Mouse (Mus musculus): Measurements from ENCODE around the gene Scoc. TPM values are rescaled to one million over a fixed set of nuclear protein-coding genes. Genes with fewer than 3 reads are reported as not detected.
"Not testable (repeated sequence)": the region's sequence is repeated elsewhere in the genome, so short reads cannot be mapped to it uniquely, and the experiment has no call there.

Gene Scoc
- total and polyA plus RNA-seq, 2 experiments from 2014 or later, result 447 to 475 TPM

- H3K4me3 ChIP-seq (ENCODE audit: low read depth, low read length), result peak overlapping the region; percentile 94
- H3K4me1 ChIP-seq (ENCODE audit: insufficient read depth), result peaks cover 18% of the 10 kb centered on the region
- H3K9me3 ChIP-seq (ENCODE audit: low read length), result no peaks in the 10 kb centered on the region
- peak overlapping the region; percentile 95 for H3K9ac ChIP-seq
- WGBS, result 1% methylated on average over 29 of the region's 29 CpGs
- no peaks in the 10 kb centered on the region for H3K27me3 ChIP-seq (ENCODE audit: insufficient read depth, low read length)
- peak overlapping the region; percentile 67 for H3K4me2 ChIP-seq (ENCODE audit: low read depth)
- H3K36me3 ChIP-seq (ENCODE audit: insufficient read depth), result peaks cover 9% of the 10 kb centered on the region; the same call in 1 of the 2 replicates
- TF ChIP-seq CTCF (IDR thresholded peaks at IDR 0.05; ENCODE audit: low read depth), result no peak
- peak overlapping the region; percentile 96 for H3K27ac ChIP-seq (ENCODE audit: low read depth, low read length)
- ATAC-seq (no peak), DNase-seq (no peak)
Measured at GRCm38 (mm10) chr8:83441656-83442242, 16.4 kb downstream of the Scoc start.

GRCm38 (mm10) chr8:83437077-83437476, 21.1 kb downstream of the Scoc start:
- no peak overlapping the region for H3K27ac ChIP-seq (ENCODE audit: low read depth, low read length)
- H3K36me3 ChIP-seq (ENCODE audit: insufficient read depth), result peaks cover 28% of the 10 kb centered on the region
- H3K9me3 ChIP-seq (ENCODE audit: low read length), result no peaks in the 10 kb centered on the region
- no peak for ATAC-seq
- WGBS, result 91% methylated on average over 1 of the region's 1 CpGs
- H3K4me3 ChIP-seq (ENCODE audit: low read depth, low read length), result no peak overlapping the region
- no peak overlapping the region for H3K4me2 ChIP-seq (ENCODE audit: low read depth)
- no peaks in the 10 kb centered on the region for H3K27me3 ChIP-seq (ENCODE audit: insufficient read depth, low read length)
- TF ChIP-seq CTCF (IDR thresholded peaks at IDR 0.05; ENCODE audit: low read depth), result no peak
- peaks cover 13% of the 10 kb centered on the region for H3K4me1 ChIP-seq (ENCODE audit: insufficient read depth)
- H3K9ac ChIP-seq, result no peak overlapping the region
- DNase-seq, result no peak

- DNase-seq, result no peak
- H3K9me3 ChIP-seq (ENCODE audit: low read length), result no peaks in the 10 kb centered on the region
- no peak overlapping the region for H3K9ac ChIP-seq
- H3K4me3 ChIP-seq (ENCODE audit: low read depth, low read length), result no peak overlapping the region
- no peak overlapping the region for H3K4me2 ChIP-seq (ENCODE audit: low read depth)
- H3K4me1 ChIP-seq (ENCODE audit: insufficient read depth), result no peaks in the 10 kb centered on the region
- 62% methylated on average over 4 of the region's 4 CpGs for WGBS
- no peak for TF ChIP-seq CTCF (IDR thresholded peaks at IDR 0.05; ENCODE audit: low read depth)
- ATAC-seq, result no peak
- H3K36me3 ChIP-seq (ENCODE audit: insufficient read depth), result peaks cover 14% of the 10 kb centered on the region
- no peaks in the 10 kb centered on the region for H3K27me3 ChIP-seq (ENCODE audit: insufficient read depth, low read length)
- H3K27ac ChIP-seq (ENCODE audit: low read depth, low read length), result no peak overlapping the region
Measured at GRCm38 (mm10) chr8:83429071-83429524, 29.1 kb downstream of the Scoc start.

- not testable (repeated sequence) for H3K4me3 ChIP-seq (ENCODE audit: low read depth, low read length); H3K27ac ChIP-seq (ENCODE audit: low read depth, low read length); ATAC-seq; H3K9me3 ChIP-seq (ENCODE audit: low read length); H3K9ac ChIP-seq; H3K4me2 ChIP-seq (ENCODE audit: low read depth); H3K27me3 ChIP-seq (ENCODE audit: insufficient read depth, low read length); H3K4me1 ChIP-seq (ENCODE audit: insufficient read depth); DNase-seq; H3K36me3 ChIP-seq (ENCODE audit: insufficient read depth)
- 91% methylated on average over 3 of the region's 3 CpGs for WGBS
Measured at GRCm38 (mm10) chr8:83428621-83429020, 29.6 kb downstream of the Scoc start.

- ATAC-seq (no peak), DNase-seq (no peak)
- Histone ChIP-seq H3K36me3 (ENCODE audit: insufficient read depth) (peaks cover 4% of the 10 kb centered on the region; the same call in 1 of the 2 replicates), H3K4me2 (ENCODE audit: low read depth) (no peak overlapping the region), H3K27me3 (ENCODE audit: insufficient read depth, low read length) (no peaks in the 10 kb centered on the region), H3K9ac (no peak overlapping the region), H3K27ac (ENCODE audit: low read depth, low read length) (no peak overlapping the region), H3K4me1 (ENCODE audit: insufficient read depth) (no peaks in the 10 kb centered on the region), H3K4me3 (ENCODE audit: low read depth, low read length) (no peak overlapping the region), H3K9me3 (ENCODE audit: low read length) (no peaks in the 10 kb centered on the region)
- 79% methylated on average over 7 of the region's 7 CpGs for WGBS
- no peak for TF ChIP-seq CTCF (IDR thresholded peaks at IDR 0.05; ENCODE audit: low read depth)
Measured at GRCm38 (mm10) chr8:83426949-83427348, 31.2 kb downstream of the Scoc start.

GRCm38 (mm10) chr8:83426104-83426759, 32.0 kb downstream of the Scoc start:
- Histone ChIP-seq H3K4me2 (ENCODE audit: low read depth) (no peak overlapping the region), H3K9me3 (ENCODE audit: low read length) (no peaks in the 10 kb centered on the region), H3K9ac (no peak overlapping the region), H3K4me1 (ENCODE audit: insufficient read depth) (no peaks in the 10 kb centered on the region), H3K36me3 (ENCODE audit: insufficient read depth) (peaks cover 4% of the 10 kb centered on the region; the same call in 1 of the 2 replicates), H3K27me3 (ENCODE audit: insufficient read depth, low read length) (no peaks in the 10 kb centered on the region), H3K4me3 (ENCODE audit: low read depth, low read length) (no peak overlapping the region), H3K27ac (ENCODE audit: low read depth, low read length) (no peak overlapping the region)
- DNase-seq (no peak), ATAC-seq (no peak)
- 84% methylated on average over 11 of the region's 11 CpGs for WGBS
- no peak for TF ChIP-seq CTCF (IDR thresholded peaks at IDR 0.05; ENCODE audit: low read depth)

GRCm38 (mm10) chr8:83425202-83425601, 33.0 kb downstream of the Scoc start:
- 89% methylated on average over 6 of the region's 6 CpGs for WGBS

More at GRCm38 (mm10) chr8:83425202-83425601, 33.0 kb downstream of the Scoc start:
- Histone ChIP-seq H3K9me3 (ENCODE audit: low read length) (no peaks in the 10 kb centered on the region), H3K4me1 (ENCODE audit: insufficient read depth) (no peaks in the 10 kb centered on the region), H3K4me2 (ENCODE audit: low read depth) (no peak overlapping the region), H3K36me3 (ENCODE audit: insufficient read depth) (peaks cover 4% of the 10 kb centered on the region; the same call in 1 of the 2 replicates), H3K9ac (no peak overlapping the region), H3K4me3 (ENCODE audit: low read depth, low read length) (no peak overlapping the region), H3K27ac (ENCODE audit: low read depth, low read length) (no peak overlapping the region), H3K27me3 (ENCODE audit: insufficient read depth, low read length) (no peaks in the 10 kb centered on the region)
- DNase-seq (no peak), ATAC-seq (no peak)
- no peak for TF ChIP-seq CTCF (IDR thresholded peaks at IDR 0.05; ENCODE audit: low read depth)

All from forebrain, postnatal 0 days (tissue).